Mouse (Mus musculus) lung, postnatal 25 days (tissue): ENCODE measurements around the gene P2ry6.
A peak's percentile ranks its signal among the peaks of the same experiment; 100 is the strongest.

ENCODE experiments used
- DNase-seq: peaks from one replicate; pipeline ENCODE4 v3.0.0; 2022; ENCODE audit warnings: low spot score

Gene P2ry6

DNA sequence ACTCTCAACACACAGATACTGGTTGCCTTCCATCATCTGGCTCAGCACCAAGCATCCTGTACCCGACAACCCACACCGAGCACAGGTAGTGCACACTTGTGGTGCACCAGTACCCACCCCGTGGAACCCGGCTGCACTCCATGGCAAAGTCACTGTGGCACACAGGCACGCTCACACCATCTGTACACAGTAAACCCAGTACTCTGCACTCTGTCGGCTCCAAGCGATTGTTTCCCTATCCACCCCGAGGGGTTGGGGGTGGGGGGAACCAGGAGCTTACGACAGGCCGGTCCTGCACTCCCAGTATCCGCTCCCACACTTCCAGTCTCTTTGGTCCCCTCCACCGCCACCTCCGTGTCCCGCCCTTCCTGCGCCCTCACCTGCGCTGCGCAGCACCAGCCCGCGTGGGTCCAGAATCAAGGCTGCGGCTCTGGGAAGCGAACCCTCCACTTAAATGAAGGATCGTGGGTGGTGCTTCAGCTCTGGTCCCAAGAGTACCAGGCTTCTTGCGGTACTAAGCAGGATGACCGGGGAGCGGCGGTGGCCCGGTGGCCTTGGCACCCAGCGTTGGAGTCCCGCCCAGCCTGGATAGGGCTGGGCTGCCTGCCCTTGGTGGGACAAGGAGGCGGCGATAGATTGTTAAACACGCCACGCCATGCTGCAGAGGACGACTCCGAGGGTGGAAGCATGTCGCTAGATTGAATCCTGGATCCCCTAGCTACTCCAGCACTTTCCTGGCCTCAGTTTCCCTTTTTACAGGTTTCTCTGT, at the start of gene P2ry6:
TSS of gene P2ry6 (minus strand) at position 515 of the 769 bp plus-strand sequence.
- DNase-seq: no peak

DNA sequence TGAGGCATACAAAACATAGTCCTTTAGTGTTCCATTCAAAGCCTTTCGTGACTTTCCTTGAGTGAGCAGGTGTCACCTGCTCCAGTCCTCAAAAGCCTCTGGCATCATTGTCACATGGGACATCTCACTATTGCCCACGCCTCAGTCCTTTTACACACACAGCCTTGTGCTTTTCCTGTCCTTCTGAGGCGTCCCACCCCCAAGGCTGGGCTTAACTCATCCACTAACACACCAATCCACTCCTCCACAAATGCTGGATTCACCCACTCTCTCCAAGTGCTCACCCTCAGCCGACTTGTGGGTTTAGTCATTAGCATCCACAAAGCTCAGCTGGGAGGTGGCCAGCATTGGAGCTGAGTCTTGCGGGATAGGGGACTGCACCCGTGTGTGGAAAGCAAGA, 43.0 kb upstream of the P2ry6 start:
- DNase-seq: no peak

DNA sequence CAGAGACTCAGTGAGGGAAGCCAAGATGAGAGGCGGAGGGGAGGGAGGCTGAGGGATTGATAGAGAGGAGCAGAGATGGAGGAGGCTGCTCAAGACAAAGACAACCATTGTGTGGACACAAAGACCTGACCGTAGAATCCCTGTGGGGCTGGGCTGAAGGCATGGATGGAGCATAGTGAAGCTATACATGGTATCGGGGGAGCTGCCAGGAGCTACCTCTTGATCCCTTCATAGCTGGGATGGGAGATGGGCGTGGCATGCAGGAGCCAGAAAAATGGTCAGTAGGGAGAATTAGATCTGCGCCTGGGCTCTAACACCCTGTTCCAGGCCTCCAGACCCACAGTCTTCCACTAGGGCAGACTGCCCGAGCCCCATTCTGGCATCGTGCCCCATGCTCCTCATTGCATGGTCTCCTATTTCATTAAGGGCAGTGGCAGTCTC, 42.6 kb upstream of the P2ry6 start:
- no peak for DNase-seq

DNA sequence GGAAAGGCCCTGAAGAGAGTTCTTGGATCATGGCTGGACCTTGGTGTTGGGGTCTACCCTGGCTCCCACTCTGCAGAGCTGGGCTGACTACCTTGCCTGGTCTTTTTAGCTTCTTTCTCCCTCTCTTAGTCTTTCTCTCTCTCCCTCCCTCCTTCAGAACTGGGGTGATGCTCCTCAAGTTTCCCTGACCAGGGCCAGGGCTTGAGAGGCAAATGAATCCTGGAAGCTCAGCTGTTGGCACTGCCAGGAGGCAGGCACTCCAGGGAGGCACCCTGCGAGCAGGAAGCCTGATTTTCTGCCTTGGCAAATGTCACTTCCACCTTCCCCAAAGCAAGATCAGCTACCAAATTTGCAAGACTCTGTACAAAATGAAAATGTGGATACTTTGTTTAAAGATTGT, 40.5 kb upstream of the P2ry6 start:
- no peak for DNase-seq

DNA sequence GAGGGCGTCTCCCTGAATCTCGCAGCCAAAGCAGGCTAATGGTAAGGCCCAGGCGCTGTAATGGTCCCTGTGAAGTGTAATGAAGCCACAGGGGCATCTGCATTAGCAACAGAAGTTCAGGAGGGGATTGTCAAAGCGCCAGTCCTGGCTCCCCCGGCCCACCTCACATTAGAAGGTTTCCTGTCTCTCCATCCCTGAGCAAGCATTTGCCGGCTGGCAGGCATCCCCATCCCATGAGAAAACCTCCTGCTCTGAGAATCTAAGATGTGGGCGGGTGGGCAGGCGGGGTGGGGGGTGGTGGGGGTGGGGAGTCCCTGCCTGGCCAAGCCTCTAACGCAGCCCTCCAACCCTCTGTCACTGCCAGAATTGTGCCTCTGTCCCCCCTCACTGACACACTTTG, 39.6 kb upstream of the P2ry6 start:
- no peak for DNase-seq

DNA sequence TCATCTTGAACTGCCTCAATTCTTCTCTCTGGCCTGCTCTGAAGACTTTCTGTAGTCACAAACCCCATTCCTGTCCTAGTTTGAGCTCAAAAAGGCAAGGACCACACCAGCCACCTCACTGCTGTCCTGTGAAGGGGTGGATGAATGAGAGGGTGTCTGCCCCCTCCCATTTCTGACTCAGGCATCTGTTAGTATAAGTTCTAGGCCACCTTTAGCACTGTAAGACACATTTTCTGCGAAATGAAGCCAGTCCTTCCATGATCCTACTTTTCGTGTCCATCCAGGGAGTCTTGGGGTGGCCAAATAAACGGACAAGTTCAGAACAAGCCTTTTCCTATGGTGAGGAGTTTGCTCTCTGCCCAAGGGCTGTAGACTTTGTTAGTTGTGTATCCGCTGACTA, 38.1 kb upstream of the P2ry6 start, which contains the start of gene P2ry2:
TSS of gene P2ry2 (minus strand) at position 326 of the 400 bp plus-strand sequence.
- no peak for DNase-seq

DNA sequence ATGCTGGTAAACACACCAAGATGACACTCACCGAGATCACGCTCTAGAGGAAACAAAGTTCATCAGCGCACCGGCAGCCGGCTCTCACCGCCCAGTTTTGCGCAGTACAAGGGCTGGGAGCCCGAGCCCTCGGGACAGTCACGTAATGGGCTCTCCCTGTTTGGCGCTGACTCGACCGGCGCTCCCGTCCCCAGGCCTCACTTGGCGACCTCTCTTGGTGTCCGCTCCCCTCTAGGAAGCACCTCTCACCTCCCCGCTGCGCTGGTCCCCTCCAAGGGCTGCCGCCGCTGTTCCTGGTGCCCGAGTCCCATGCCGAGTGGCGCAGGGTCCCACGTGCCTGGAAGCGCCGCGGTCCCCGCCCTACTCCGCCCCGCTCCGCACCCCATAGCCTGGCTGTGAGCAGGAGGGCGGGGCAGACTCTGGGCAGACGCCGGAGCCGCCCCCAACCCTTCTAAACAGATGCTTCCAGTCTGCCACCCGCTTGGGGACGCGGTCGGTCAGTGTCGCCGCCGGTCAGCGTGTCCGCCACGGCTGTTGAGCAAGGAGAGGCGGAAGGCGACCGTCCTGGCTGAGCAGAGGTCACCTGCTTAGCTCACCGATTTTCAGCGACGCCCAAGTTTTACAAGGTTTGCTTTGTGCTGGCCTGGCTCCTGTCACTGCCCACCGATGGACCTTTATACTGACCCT, 37.4 kb upstream of the P2ry6 start:
- DNase-seq: peak; percentile 81

DNA sequence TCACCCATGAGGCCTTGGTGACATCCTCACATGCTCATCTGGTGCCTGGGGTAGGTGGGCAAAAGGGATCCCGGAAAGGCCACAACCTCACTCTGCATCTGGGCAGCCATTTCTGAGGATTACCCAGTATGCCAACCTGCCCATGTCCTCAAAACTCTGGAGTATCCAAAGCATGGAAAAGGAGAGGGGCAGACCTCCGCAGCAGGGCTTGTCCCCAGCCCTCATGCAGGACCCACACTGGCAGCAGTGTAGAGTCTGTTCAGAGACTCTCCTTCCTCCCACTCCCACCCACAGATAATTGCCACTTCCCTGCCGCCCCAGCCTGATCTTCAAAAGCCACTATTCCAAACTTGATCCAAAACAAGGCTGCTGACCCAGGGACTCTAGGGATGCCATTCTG, 36.3 kb upstream of the P2ry6 start:
- no peak for DNase-seq

DNA sequence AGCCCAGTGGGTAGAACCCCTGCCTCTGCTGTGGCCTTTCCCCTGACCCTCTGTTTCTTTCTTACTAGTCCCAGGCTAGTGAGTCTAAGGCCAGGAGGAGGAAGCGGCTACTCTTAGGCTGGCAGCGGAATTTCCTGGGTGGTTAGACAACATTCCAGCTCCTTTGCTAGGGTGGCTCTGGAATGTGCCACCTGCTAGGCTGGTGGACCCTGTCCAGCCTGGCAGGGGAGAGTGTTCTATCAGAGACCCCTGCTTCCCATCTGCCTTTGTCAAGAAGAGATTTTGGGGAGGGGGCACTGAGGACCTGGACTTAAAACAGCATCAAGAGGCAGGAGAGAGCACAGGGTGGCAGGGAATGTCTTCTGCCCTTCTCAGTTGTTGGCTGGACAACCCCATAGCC, 31.8 kb upstream of the P2ry6 start:
- DNase-seq: peak; percentile 49

DNA sequence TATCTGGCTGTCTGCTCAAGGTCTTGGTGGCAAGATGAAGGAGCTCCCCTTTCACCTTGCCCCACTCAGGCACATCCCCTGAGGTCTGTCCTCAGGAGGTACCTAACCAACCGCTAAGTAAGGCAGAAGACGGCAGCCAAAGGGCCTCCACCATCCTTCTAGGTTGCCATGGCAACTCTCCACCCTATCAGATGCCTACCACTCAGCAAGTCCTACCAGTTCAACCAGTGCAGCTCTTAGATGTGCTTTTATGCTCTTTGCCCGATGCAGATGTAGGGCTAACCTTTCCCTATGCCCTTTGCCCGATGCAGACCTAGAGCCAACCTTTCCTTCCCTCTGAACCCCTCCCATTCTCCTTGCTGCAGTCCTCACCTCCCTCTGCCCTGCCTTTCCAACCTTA, 30.7 kb upstream of the P2ry6 start:
- no peak for DNase-seq

DNA sequence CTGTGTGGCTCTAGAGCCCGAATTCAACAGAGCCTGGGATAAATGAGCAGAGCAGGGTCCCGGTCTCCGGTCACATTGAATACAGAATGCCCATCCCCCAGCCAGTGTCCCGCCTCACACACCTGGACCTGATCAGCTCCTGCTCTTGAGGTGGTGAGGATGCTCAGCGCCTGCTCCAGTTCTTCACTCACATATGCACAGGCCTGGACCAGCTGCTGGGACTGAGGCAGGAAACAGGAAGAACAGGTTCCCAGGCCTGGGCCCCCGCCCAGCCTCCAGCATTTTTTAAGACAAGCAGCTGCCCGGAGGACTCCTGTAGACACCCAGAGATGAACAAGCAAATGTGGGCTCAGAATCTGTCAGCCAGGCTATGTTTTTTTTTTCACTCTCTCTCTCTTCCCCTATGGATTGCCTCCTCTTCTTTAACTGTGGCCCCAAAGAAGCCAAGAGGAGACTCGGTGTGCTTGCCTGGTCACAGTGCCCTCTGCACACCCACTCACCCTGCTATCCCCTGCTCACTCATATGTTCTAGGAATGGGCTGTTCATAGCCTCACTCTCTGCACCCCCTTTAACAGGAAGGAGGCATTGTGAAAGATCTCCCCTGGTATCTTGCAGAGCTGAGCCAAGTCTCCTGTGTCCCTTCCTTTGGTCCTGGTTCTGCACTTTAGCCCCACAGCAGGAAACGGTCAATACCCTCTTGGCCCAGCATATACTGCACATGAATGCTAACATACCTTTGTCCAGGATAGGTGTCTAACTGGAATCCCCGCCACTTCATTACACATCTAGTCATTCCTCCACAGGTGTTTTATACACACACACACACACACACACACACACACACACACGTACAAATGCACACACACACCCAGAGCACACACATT, 29.2 kb upstream of the P2ry6 start:
- no peak for DNase-seq

DNA sequence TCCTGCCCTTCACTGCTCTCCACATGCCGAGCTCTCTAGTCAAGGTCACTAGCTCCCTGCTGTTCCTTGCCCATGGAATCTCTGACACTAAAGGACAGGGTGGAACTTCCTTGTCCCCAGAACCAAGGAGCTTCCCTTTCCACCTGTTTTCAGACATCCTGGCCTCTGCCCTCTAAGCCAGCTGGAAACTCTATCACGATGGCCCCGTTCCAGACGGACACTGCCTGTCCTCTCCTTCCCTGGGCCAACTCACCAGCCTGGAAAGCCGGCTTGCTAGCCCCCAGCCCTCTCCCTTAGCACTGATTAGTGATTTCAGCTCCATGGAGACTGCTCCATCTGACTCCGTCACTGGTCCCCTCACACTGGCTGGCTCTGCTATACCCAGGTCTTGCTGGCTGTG, 27.8 kb upstream of the P2ry6 start:
- DNase-seq: no peak

DNA sequence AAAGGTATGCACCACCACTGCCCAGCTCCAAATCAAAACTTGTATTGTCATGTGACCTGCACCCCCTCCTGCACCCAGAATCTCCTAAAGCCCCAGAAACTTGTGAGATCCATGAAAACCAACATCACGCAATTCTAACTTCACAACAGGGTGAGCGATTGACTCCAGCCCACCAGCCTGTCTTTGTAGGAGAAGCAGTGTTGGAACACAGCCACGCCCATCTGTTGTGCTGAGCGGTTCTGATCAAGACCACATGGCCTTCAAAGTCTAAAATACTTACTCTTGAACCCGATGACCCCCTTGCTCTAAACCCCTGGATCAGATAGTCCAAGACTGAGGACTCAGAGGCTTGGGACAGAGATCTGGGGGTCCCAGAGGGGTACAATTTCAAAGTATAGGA, 25.2 kb upstream of the P2ry6 start:
- DNase-seq: no peak

DNA sequence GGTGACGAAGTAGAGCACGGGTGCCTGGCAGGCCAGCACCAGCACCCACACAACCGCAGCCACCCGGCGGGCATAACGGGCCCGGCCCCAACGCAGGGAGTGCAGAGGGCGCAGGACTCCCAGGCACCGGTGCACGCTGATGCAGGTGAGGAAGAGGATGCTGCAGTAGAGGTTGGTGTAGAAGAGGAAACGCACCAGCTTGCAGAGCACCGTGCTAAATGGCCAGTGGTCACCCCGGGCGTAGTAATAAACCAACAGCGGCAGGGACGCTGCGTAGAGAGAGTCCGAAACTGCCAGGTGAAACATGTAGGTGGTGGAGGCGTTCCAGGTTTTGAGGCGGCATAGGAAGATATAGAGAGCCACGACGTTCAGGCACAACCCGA, 24.1 kb upstream of the P2ry6 start:
- DNase-seq: no peak

DNA sequence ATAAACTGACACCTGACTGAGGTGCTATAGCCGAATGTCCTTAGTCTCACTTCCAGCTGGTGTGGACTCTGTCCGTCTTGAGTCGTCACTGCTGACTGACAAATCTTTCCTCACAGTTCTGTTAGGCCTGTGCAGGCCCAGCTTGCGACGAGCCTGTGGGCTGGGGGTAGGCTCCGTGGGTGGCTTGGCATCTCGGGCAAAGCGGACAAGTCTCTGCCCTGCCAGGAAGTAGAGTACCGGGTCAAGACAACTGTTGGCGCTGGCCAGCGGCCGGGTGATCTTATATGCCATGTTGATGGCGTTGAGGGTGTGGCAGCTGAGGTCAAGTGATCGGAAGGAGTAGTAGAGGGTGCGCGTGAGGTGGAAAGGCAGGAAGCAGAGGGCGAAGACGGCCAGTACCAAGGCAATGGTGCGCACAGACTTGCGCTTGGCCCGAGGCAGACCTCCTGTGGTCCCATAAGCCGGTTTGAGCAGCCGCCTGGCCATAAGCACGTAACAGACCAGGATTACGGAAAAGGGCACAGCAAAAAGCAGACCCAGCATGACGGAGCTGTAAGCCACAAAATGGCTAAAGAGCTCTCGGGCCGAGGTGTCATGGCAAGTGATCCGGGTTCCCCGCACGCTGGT, 23.6 kb upstream of the P2ry6 start:
- DNase-seq: no peak

DNA sequence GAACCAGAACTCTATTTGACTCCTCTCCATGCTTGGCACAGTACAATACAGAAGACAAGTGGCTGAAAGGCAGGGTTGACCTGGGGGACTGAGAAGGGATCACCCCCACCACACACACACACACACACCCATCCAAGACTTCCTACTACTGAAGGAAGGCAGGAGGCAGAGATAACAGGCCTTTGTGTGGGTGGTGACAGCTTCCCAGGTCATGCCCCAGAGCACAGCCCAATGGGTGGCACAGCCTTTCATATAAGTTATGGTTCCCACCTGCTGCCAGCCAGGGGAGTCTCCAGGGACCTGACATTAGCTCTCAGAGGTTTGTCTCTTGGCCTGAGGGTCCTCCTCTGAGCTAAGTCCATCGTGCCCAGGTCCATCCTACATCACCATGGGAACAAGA, 22.8 kb upstream of the P2ry6 start:
- no peak for DNase-seq

DNA sequence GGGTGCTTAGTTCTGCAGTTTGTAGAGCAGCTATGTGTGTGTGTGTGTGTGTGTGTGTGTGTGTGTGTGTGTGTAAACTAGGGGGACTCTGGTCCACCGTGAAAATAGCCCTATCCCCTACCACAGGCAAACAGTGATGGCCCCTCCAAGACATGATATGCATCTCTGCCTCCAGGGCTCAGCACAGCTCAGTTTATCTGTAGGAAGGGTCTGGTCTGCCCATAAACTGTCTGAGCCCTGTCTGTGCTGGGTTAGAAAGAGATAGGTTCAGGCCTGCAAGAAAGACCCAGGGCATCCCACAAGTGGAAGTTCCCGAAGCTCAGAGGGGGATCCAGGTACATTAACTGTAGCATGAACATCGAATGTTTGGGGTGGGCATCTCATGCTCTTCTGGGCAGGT, 21.5 kb upstream of the P2ry6 start:
- DNase-seq: no peak

DNA sequence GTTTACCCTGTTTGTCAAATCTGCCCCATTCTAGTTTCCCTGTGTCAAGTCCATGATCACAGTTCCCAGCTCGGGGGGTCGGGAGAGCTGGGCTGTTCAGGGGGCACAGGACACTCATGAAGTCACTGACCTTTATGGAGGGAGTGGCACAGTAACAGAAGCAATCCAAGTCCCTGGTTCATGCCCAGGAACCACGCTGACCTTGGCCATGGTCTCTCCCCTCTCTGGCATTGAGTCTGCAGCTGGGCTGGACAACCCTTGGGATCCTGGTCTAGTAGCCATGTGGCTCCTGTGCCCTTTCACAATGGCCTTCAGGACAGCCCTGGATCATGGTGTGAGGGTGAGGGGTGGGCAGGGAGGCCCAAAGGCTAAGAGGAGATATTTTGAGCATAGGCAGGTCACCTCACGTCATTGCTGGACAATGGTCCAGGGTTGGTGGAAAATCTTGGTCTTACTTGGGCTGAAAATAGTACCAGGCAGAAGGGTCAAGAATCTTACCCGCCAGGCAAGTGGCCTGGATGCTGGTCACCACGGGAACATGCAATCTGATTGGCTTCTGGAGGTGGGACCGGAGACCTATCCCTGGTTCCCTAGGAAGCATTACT, 20.9 kb upstream of the P2ry6 start:
- DNase-seq: no peak

DNA sequence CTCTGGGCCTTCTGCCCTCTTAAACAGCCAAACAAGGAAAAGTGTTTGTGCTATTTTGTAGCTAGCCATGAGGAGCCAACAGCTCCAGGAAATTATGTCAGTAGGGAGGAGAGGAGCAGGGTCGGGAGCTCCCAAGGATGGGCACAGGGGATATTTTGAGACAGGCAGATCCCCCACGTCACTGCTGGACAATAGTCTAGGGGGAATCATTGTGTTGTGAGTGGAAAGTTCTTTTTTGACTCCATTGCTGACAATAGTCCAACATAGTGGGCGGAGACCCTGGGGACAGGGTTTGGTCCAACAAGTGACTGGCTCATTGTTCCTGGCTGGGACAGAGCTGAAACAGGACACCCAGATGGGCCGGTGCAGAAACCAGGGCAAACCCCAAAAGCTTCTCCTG, 18.7 kb upstream of the P2ry6 start:
- peak; percentile 68 for DNase-seq

DNA sequence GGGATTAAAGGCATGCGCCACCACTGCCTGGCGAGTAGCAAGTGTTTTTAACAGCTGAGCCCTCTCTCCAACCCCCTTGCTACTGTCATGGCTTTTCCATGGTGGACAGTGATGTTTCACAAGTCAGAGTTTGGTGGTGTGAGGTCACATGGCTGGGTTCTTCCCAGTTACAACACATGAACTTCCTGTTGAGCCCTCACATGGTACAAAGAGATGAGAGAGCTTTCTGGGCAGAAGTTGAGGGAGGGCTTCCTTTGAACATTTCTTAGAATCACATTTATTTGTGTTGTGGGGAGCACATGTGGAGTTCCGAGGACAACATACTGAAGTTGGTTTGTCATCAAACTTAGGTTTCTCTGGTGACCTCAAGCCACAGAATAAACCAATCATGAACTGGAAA, 17.5 kb upstream of the P2ry6 start:
- peak; percentile 39 for DNase-seq

DNA sequence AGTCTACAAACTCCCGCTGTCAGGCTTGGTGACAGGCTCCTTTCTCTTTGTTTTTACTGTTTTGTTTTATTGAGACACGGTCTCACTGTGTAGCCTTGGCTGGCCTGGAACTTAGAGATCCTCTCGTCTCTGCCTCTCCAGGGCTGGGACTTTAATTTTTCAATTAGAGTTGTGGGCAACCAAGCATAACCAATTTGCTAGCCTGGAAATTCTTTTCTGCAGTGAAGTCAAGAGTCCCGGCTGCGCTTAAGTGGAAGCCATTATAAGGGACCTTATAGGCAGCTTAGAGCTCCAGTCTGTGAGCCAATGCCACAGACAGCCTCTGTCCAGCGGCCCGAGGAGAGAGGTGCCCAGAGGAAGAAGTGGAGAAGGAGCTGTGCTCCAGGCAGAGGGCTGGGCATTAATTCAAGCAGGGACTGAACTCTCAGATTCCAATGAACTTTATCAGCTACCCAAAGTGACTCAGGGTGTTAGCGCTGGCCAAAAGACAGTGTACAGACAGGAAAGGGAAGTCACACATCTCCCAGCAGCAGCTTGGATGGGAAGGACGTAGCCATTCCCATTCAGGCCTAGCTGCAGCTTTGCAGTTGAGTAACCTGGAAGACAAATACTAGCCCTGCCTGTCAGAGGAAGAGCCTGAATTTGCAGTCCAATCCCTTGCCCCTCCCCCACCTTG, 16.3 kb upstream of the P2ry6 start:
- DNase-seq: peak; percentile 62
